Mouse (Mus musculus) neural tube, embryonic 15.5 days (tissue): ENCODE measurements around the gene Zfp689. TPM values are rescaled to one million over a fixed set of nuclear protein-coding genes. Genes with fewer than 3 reads are reported as not detected.

Source experiments
- ATAC-seq: fragments of 200-750 bp; cut with Nextera tagmentation; 2 replicates; pipeline ENCODE4 v1.8.0; 2017; ENCODE audit warnings: mild to moderate bottlenecking, moderate TSS enrichment, moderate library complexity; ENCODE audit not compliant: low FRiP score
- H3K27ac ChIP-seq: fragments of 300-500 bp; sonication (generic); replicated peaks from 2 replicates; pipeline ENCODE4 v1.5.1; 2015; ENCODE audit warnings: mild to moderate bottlenecking, inconsistent platforms
- H3K27me3 ChIP-seq: fragments of 300-500 bp; sonication (generic); replicated peaks from 2 replicates; pipeline ENCODE4 v1.6.1; 2015; ENCODE audit warnings: inconsistent platforms
- H3K36me3 ChIP-seq: fragments of 300-500 bp; sonication (generic); 2 replicates; pipeline ENCODE4 v1.6.1; 2015; ENCODE audit warnings: inconsistent platforms
- H3K4me1 ChIP-seq: fragments of 300-500 bp; sonication (generic); 2 replicates; pipeline ENCODE4 v1.6.1; 2015; ENCODE audit warnings: inconsistent platforms
- H3K4me2 ChIP-seq: fragments of 300-500 bp; sonication (generic); 2 replicates; pipeline ENCODE4 v1.6.1; 2015; ENCODE audit warnings: inconsistent platforms, mild to moderate bottlenecking, moderate library complexity
- H3K4me3 ChIP-seq: fragments of 300-500 bp; sonication (generic); replicated peaks from 2 replicates; pipeline ENCODE4 v1.5.1; 2015; ENCODE audit warnings: mild to moderate bottlenecking, inconsistent platforms
- H3K9ac ChIP-seq: fragments of 300-500 bp; sonication (generic); replicated peaks from 2 replicates; pipeline ENCODE4 v1.6.1; 2015; ENCODE audit warnings: mild to moderate bottlenecking, inconsistent platforms
- H3K9me3 ChIP-seq: fragments of 300-500 bp; sonication (generic); replicated peaks from 2 replicates; pipeline ENCODE4 v1.6.1; 2016; ENCODE audit warnings: inconsistent platforms
- WGBS: fragments of 180-500 bp; shearing (Covaris S2); methylation state at CpG from one replicate; pipeline ENCODE4 v1.1.7; 2015; ENCODE audit warnings: mixed read lengths; 5-methylcytosine and 5-hydroxymethylcytosine counted together
- polyA plus RNA-seq: library from polyadenylated mRNA; unstranded; fragments of >200 nt; fragmentation: Nextera tagmentation; extraction: Ambion mirVana; gene quantifications from 2 replicates; pipeline ENCODE4 v1.2.1, GENCODE M21; 2015

Zfp689 gene
- polyA plus RNA-seq, 1 experiment from 2014 or later: 13.4 TPM

DNA sequence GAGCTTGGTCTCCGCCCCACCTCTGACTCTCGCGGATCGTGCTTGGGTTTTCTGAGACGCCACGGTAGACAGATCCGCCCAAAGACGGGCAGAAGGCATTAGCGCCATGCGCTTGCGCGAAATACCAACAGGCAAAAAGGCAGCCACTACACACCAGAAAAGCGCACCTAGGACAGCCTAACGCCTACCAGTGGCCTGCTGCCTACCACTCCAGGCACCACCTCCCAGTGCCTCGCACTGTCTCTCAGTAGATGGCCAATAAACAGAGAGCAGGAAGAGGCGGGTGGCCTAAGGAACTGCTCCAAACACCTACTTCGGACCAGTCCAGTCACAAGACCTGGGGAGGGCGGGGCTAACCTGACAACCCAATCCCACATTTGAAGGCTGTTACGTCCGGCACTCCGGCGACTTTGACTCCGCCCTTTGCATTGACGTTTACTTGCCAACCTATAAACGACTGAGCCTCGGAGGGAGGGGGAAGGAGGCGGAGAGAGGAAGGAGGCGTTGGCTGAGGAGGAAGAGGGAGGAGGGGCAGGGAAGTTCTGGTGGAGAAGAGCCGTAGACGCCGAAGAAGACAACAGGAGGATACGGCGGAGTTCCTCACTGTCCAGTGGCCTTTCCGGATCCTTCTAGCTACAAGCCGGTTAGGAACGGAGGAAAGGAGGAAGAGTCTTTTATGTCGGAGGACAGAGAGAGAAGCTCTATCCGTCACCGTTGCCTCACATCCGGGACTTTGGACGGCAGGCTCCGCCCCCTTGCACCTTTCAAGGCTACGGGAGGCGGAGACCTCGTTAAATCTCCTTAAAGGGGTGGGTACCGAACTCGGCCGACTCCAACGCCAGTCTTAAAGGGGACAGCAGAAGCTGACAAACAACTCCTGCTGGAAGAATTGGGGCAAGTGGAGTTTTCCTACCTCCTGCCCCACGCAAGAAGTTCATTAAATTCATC is 29.0 kb upstream of the Zfp689 start:
- Histone ChIP-seq H3K9me3 (no peaks in the 10 kb centered on the region), H3K27me3 (no peaks in the 10 kb centered on the region), H3K4me3 (peak overlapping the region; percentile 99), H3K27ac (peak overlapping the region; percentile 99), H3K36me3 (peaks cover 50% of the 10 kb centered on the region), H3K4me1 (peaks cover 48% of the 10 kb centered on the region), H3K9ac (peak overlapping the region; percentile 87), H3K4me2 (peak overlapping the region; percentile 97)
- peak; percentile 93 for ATAC-seq
- under 1% methylated on average over 50 of the region's 50 CpGs for WGBS

DNA sequence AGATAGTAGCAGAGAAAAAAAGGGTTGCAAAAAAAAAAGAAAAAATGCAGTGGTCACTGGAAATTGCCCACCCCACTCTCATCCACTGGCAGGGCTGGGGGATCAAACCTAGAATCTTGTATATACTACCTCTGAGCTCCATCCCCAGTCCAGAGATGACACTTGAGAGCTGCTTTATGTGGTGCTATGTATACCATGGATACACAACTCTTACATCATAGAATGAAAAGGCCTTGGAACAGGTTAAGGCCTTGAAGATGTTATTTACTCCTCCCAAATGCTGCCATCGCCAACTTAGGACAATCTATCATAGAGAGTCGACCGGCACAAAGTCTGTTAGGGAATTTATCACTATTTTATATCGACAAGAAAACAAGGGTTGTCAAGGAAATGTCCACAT is 27.9 kb upstream of the Zfp689 start:
- Histone ChIP-seq H3K4me3 (peak overlapping the region; percentile 99), H3K36me3 (peaks cover 41% of the 10 kb centered on the region), H3K27ac (peak overlapping the region; percentile 99; the same call in 1 of the 2 replicates), H3K9me3 (no peaks in the 10 kb centered on the region), H3K27me3 (no peaks in the 10 kb centered on the region), H3K9ac (peak overlapping the region; percentile 47), H3K4me2 (peak overlapping the region; percentile 97), H3K4me1 (peaks cover 50% of the 10 kb centered on the region)
- 82% methylated on average over 4 of the region's 4 CpGs for WGBS
- ATAC-seq: no peak

DNA sequence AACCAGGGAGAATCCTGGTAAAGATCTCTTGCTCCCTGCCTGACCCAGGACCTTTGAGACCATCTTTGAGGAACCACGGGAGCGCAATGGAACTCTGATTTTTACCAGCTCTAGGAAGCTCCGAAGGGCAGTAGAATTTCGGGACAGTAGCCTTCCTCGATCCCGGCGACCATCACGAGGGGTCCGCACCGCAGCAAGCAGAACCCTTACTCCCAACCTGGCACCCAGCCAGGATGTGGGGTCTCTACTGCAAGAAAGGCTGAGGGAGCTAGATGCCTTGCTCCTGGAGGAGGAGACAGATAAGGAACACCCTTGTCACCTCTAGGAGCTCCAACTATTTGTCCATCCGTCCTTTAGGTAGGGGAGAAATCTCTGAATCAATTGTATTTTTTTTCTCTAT is 27.4 kb upstream of the Zfp689 start:
- no peaks in the 10 kb centered on the region for H3K27me3 ChIP-seq
- H3K9ac ChIP-seq: no peak overlapping the region
- H3K9me3 ChIP-seq: no peaks in the 10 kb centered on the region
- H3K4me2 ChIP-seq: no peak overlapping the region
- 94% methylated on average over 11 of the region's 11 CpGs for WGBS
- peaks cover 46% of the 10 kb centered on the region for H3K4me1 ChIP-seq
- H3K4me3 ChIP-seq: no peak overlapping the region
- H3K36me3 ChIP-seq: peaks cover 41% of the 10 kb centered on the region
- no peak for ATAC-seq
- H3K27ac ChIP-seq: no peak overlapping the region

DNA sequence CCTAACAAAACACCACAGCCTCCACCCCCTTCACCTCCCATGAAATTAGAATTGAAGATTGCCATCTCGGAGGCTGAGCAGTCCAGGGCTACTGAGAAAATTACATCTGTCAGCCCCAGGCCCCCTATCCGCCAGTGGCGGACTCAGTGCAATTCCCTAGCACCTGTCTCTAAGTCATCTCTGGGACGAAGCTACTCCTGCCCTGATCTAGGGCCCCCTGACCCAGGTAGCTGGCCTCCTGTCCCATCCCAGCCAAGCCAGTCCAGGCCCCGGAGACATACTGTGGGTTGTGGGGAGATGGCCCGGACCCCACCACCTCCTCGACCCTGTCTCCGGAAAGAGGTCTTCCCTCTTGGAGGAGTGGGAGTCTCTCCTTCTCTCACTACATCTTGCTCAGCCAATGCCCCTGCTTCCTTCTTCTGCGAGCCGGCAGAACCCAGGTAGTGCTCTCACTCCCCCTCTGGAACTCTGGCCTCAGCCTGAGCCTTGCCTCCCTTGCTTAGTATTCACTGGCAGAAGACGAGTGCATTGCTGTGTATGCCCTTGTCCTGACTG is 26.3 kb upstream of the Zfp689 start:
- Histone ChIP-seq H3K36me3 (peaks cover 34% of the 10 kb centered on the region), H3K9ac (no peak overlapping the region), H3K4me1 (peaks cover 35% of the 10 kb centered on the region), H3K9me3 (no peaks in the 10 kb centered on the region), H3K27me3 (no peaks in the 10 kb centered on the region), H3K4me2 (no peak overlapping the region), H3K4me3 (no peak overlapping the region), H3K27ac (no peak overlapping the region)
- 94% methylated on average over 11 of the region's 11 CpGs for WGBS
- ATAC-seq: no peak

DNA sequence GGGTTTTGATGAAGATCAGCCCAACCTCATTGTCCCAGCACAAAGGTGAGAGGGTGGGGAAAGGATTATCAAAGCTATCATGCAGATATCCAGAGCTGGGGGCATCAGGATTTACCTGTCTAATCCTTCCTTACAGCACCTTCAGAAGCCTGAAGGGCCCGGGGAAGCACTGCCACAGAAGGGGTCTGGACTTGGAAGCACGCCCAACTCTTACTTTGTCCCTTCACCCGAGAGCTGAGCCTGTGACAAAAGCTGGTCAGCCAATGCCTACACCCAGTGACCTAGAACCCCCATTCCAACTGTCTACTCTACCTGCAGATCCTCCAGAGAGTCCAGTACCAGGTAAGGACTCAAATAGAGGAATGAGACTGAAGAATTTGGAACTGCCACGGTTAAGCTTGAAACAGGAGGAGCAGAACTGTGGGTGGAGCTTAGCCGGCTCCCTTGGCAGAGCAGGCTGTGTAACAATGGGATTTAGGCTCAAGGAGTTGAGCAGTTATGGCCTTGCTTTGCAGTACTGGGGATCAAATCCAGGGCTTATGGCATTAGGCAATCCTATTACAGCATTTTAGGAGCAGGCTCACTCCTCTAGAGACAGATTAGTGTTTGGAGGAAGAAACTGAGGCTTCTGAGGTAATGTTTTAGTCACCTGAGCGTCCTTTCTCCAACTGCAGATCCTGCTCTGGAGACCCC is 25.6 kb upstream of the Zfp689 start:
- Histone ChIP-seq H3K4me3 (no peak overlapping the region), H3K4me1 (peaks cover 34% of the 10 kb centered on the region), H3K27me3 (no peaks in the 10 kb centered on the region), H3K9me3 (no peaks in the 10 kb centered on the region), H3K27ac (no peak overlapping the region), H3K36me3 (peaks cover 34% of the 10 kb centered on the region), H3K9ac (no peak overlapping the region), H3K4me2 (no peak overlapping the region)
- 80% methylated on average over 6 of the region's 6 CpGs for WGBS
- ATAC-seq: no peak

DNA sequence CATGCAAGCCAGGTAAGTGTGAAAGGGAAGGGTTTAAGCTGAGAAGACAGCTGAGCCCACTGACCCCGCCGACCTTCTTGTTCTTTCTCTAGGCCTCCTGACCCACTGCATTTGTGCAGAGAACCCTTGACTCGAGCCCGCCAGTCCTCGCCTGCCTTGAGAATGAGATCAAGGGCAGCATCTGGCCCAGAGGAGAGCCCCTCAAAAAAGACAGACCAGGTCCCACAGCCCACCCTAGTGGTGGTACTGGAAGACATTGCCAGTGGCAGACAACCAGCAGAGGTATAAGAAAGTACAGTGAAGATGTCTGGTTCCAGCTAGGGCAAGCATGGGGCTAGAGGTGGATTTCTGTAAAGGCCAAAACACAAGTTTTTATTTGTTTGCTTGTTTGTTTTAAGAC is 24.7 kb upstream of the Zfp689 start:
- Histone ChIP-seq H3K4me3 (no peak overlapping the region), H3K27ac (no peak overlapping the region), H3K9ac (no peak overlapping the region), H3K27me3 (no peaks in the 10 kb centered on the region), H3K4me2 (no peak overlapping the region), H3K36me3 (peaks cover 34% of the 10 kb centered on the region), H3K9me3 (no peaks in the 10 kb centered on the region), H3K4me1 (peaks cover 38% of the 10 kb centered on the region)
- WGBS: 89% methylated on average over 5 of the region's 5 CpGs
- no peak for ATAC-seq

DNA sequence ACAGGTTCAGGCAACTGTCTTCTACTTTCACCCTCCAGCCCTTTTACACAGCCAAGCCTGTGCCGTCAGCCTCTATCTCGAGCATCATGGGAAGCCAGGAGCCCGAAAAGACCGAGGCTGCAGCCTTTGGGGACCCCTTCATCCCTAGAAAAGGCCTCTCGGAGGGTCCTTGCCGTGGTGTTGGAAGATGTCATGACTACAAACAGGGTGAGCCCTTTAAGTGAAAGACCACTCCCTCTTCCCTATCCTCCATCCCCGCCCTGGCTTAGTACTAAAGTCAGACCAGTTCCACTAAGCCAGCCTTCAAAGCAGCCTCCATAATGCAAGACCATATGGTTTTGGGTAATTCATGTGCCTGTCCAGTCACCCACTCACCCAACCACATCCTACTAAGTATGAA is 23.1 kb upstream of the Zfp689 start:
- peak overlapping the region; percentile 90 for H3K4me3 ChIP-seq
- peak overlapping the region; percentile 87 for H3K9ac ChIP-seq
- peak overlapping the region; percentile 97 for H3K27ac ChIP-seq
- no peak for ATAC-seq
- WGBS: 0% methylated on average over 7 of the region's 7 CpGs
- peak overlapping the region; percentile 90 for H3K4me2 ChIP-seq
- H3K4me1 ChIP-seq: peaks cover 34% of the 10 kb centered on the region
- no peaks in the 10 kb centered on the region for H3K27me3 ChIP-seq
- no peaks in the 10 kb centered on the region for H3K9me3 ChIP-seq
- H3K36me3 ChIP-seq: peaks cover 45% of the 10 kb centered on the region

DNA sequence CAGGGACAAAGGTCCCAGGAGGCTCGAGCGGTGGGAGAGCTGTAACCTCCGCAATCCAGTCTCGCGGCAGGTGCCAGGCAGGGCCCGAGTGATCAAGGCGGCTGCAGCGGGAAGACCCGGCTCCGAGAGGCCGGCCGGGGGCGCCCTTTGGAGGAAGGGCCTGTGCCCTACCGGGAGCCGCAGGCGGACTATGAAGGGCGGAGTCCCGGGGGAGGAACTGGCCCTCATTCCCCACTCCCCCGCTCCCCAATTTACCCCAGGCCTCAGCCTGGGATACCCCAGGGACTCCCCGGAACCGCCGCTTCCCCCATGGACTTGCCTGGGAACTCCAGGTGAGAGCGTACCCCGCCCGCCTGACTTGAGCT is 22.7 kb upstream of the Zfp689 start:
- Histone ChIP-seq H3K36me3 (peaks cover 49% of the 10 kb centered on the region), H3K4me3 (peak overlapping the region; percentile 90), H3K27me3 (no peaks in the 10 kb centered on the region), H3K9ac (peak overlapping the region; percentile 87), H3K9me3 (no peaks in the 10 kb centered on the region), H3K4me1 (peaks cover 29% of the 10 kb centered on the region), H3K4me2 (peak overlapping the region; percentile 90), H3K27ac (peak overlapping the region; percentile 97)
- peak; percentile 42 for ATAC-seq
- WGBS: under 1% methylated on average over 17 of the region's 25 CpGs

DNA sequence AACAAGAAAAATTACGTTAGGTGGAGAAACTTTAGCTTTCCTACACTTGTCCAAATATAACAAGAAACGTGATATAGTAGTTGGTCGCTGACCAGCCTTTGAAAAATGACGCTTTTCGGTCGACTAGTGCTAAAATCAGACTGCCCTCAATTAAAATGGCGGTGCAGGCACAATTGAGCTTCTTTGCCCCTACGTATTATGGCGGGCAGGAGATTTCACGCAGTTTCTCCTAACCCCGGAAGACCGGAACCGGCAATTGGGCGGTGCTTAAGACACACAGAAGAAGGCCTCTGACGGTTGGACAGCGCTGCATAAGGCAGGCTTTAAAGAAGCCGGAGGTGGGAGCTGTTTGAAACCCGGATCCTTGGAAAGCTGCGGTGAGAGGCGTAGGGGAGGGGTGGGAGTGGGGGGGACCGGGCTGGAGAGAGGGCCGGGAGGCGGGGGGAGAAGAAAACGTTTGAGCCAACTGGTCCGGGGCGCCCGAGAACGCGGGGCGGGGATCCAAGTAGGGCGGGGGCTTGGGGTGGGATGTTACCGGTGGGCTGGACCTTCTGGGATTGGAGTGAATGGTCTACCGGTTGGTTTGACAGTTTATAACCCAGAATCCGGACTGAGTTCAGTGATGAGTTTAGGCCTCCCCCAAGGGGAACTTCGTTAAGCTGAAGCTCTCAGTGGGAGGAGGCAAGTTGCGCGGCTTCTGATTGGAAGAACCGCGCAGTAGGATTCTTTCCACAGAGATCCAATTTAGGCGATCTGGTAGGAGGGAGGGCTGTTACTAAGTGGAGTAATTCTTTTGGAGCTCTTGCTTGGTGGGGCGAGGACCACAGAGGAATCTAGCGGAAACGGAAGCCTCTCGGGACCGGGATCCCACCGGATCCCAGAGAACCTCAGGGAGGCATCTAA is 22.0 kb upstream of the Zfp689 start:
- under 1% methylated on average over 45 of the region's 46 CpGs for WGBS
- Histone ChIP-seq H3K9ac (peak overlapping the region; percentile 87), H3K27me3 (no peaks in the 10 kb centered on the region), H3K36me3 (peaks cover 47% of the 10 kb centered on the region), H3K4me3 (peak overlapping the region; percentile 90), H3K4me2 (peak overlapping the region; percentile 90), H3K27ac (peak overlapping the region; percentile 97), H3K4me1 (peaks cover 29% of the 10 kb centered on the region), H3K9me3 (no peaks in the 10 kb centered on the region)
- peak; percentile 94 for ATAC-seq

DNA sequence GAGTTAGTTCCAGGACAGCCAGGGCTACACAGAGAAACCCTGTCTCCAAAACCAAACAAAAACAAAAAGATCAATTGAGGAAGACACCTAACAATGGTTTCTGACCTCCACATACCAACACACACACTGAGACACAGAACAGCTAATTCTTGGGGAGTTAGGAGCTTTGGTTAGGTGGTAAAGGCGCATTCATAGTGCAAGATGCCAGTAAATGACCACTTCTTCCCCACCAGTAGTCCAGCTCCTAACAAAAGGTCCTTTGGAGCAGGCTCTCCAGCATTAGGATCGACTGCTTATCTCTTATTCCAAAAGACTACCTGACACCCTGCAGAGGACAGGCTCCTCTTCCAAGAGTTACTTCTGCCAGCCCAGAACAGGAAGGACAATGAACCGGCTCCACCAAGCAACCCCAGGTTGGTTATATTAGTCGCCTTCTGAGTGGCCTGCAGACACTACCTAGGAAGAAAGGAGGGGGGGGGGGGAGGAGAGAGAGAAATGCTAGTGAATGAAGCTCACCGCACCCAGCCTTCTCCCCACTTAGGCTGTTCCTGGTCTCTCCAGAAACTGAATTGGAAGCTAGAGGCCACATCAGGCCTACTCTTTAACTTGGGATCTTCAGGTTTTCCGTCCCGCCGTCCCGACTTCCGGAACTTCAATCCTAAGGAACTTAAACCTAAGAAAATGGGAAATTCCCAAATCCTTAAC is 21.2 kb upstream of the Zfp689 start:
- H3K4me2 ChIP-seq: peak overlapping the region; percentile 90
- peaks cover 41% of the 10 kb centered on the region for H3K36me3 ChIP-seq
- ATAC-seq: 0 out of 2 replicates have a peak, but pooled peaks have one; percentile 24
- 10% methylated on average over 10 of the region's 10 CpGs for WGBS
- peak overlapping the region; percentile 97 for H3K27ac ChIP-seq
- peak overlapping the region; percentile 90 for H3K4me3 ChIP-seq
- H3K4me1 ChIP-seq: peaks cover 29% of the 10 kb centered on the region
- H3K9ac ChIP-seq: peak overlapping the region; percentile 87
- no peaks in the 10 kb centered on the region for H3K9me3 ChIP-seq
- H3K27me3 ChIP-seq: no peaks in the 10 kb centered on the region
